Mouse (Mus musculus) brown adipose tissue, adult 24 weeks (tissue): ENCODE data around the gene Hint2. TPM values are rescaled to one million over a fixed set of nuclear protein-coding genes. Genes with fewer than 3 reads are reported as not detected.

Source experiments
- H3K27ac ChIP-seq: fragments of 200-500 bp; replicated peaks from 2 replicates; pipeline ENCODE4 v1.5.1; 2012; ENCODE audit warnings: low read depth, mild to moderate bottlenecking, low read length
- H3K4me1 ChIP-seq: fragments of 200-500 bp; 2 replicates; pipeline ENCODE4 v1.6.1; 2012; ENCODE audit warnings: low read length, mixed read lengths; ENCODE audit not compliant: control insufficient read depth, insufficient read depth, insufficient read length
- H3K4me3 ChIP-seq: fragments of 200-500 bp; 2 replicates; pipeline ENCODE4 v1.5.1; 2012; ENCODE audit warnings: low read depth, mild to moderate bottlenecking, low read length, moderate library complexity; ENCODE audit not compliant: insufficient read depth
- polyA plus RNA-seq: library from polyadenylated mRNA; stranded (reverse); fragments of >200 nt; gene quantifications from 2 replicates; pipeline ENCODE4 v1.2.4, GENCODE M21; 2012; ENCODE audit not compliant: missing spikeins, insufficient read depth, insufficient read length

Hint2 gene
- polyA plus RNA-seq, 1 experiment: 269 TPM

GRCm38 (mm10) chr4:43633736-43634135 is 22.5 kb downstream of the Hint2 start:
- Histone ChIP-seq H3K27ac (no peak overlapping the region), H3K4me1 (peaks cover 9% of the 10 kb centered on the region), H3K4me3 (no peak overlapping the region)

GRCm38 (mm10) chr4:43633296-43633695 is 23.0 kb downstream of the Hint2 start:
- H3K27ac ChIP-seq: no peak overlapping the region
- H3K4me3 ChIP-seq: peak overlapping the region; percentile 69; the same call in 1 of the 2 replicates
- peaks cover 9% of the 10 kb centered on the region for H3K4me1 ChIP-seq

GRCm38 (mm10) chr4:43631956-43632920 is 24.0 kb downstream of the Hint2 start:
- Histone ChIP-seq H3K27ac (peak overlapping the region; percentile 62), H3K4me1 (peaks cover 9% of the 10 kb centered on the region), H3K4me3 (peak overlapping the region; percentile 69)

- Histone ChIP-seq H3K4me3 (peak within 1 kb of the TSS; percentile 69), H3K27ac (peak within 1 kb of the TSS; percentile 62), H3K4me1 (peaks cover 9% of the 10 kb centered on the region)
Observed at GRCm38 (mm10) chr4:43631046-43631955, 25.0 kb downstream of the Hint2 start, which contains the start of gene Npr2. Gene Npr2, plus strand, starts transcription at chr4:43631935.

GRCm38 (mm10) chr4:43630671-43631045 is 25.6 kb downstream of the Hint2 start:
- H3K4me3 ChIP-seq: peak overlapping the region; percentile 60; the same call in 1 of the 2 replicates
- peaks cover 9% of the 10 kb centered on the region for H3K4me1 ChIP-seq
- peak overlapping the region; percentile 35; the same call in 1 of the 2 replicates for H3K27ac ChIP-seq

- Histone ChIP-seq H3K4me3 (no peak overlapping the region), H3K4me1 (peaks cover 9% of the 10 kb centered on the region), H3K27ac (no peak overlapping the region)
Observed at GRCm38 (mm10) chr4:43630030-43630581, 26.2 kb downstream of the Hint2 start.

- Histone ChIP-seq H3K4me1 (peaks cover 9% of the 10 kb centered on the region), H3K4me3 (no peak overlapping the region), H3K27ac (no peak overlapping the region)
Observed at GRCm38 (mm10) chr4:43629106-43629817, 27.0 kb downstream of the Hint2 start.

GRCm38 (mm10) chr4:43620146-43620778 is 36.0 kb downstream of the Hint2 start:
- Histone ChIP-seq H3K4me3 (no peak overlapping the region), H3K4me1 (no peaks in the 10 kb centered on the region), H3K27ac (no peak overlapping the region)

GRCm38 (mm10) chr4:43613060-43613730 is 43.1 kb downstream of the Hint2 start:
- Histone ChIP-seq H3K4me3 (no peak overlapping the region), H3K27ac (no peak overlapping the region), H3K4me1 (no peaks in the 10 kb centered on the region)

- H3K27ac ChIP-seq: no peak overlapping the region
- H3K4me3 ChIP-seq: no peak overlapping the region
- no peaks in the 10 kb centered on the region for H3K4me1 ChIP-seq
Observed at GRCm38 (mm10) chr4:43612534-43612933, 43.7 kb downstream of the Hint2 start.

- Histone ChIP-seq H3K4me3 (no peak overlapping the region), H3K27ac (no peak overlapping the region), H3K4me1 (no peaks in the 10 kb centered on the region)
Observed at GRCm38 (mm10) chr4:43604751-43605685, 51.2 kb downstream of the Hint2 start.
